ENCODE assay signal across 15 mouse cellular contexts in the genomic region with DNA sequence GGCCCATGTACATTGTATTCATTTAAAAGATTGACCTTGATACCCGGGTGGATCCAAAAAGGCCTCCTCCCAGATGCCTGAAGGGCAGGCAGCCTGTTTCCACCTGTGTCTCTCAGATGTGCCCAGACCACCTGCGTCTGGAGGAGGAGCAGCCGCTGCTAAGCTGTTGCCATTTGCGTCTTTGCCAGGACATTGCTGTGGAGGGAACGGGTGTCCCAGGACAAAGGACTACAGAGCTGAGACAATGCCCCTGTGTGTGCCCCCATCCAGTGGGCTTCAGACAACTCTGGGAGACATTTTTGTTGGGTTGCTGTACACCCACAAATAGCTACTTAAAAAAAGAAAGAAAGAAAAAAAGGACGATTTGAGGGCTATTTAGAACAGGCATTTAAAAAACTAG.
"Had no signal": no experiment of that assay in that cellular context is flagged by ENCODE, and none has a peak within 500 bp of the region (broad histone marks: within the 10 kb centered on the region; RNA-seq: fewer than 3 reads in every experiment).

No protein-coding gene starts in this region.

- DNase-seq: kidney, adult 11 months; kidney, adult 9 months; kidney, postnatal 36 days; lung, adult 2 months; lung, postnatal 36 days; right cerebral cortex, postnatal 14 days; thymus, postnatal 14 days had no signal

- H3K4me1 ChIP-seq: limb, embryonic 10.5 days; liver, embryonic 15.5 days; neural tube, embryonic 15.5 days had no signal

- H3K9ac ChIP-seq: liver, embryonic 15.5 days; midbrain, embryonic 13.5 days; neural tube, embryonic 15.5 days had no signal

- H3K27ac ChIP-seq: kidney, postnatal 0 days; limb, embryonic 10.5 days; liver, embryonic 15.5 days; midbrain, embryonic 13.5 days; neural tube, embryonic 15.5 days had no signal

- H3K9me3 ChIP-seq: limb, embryonic 10.5 days; liver, embryonic 15.5 days; midbrain, embryonic 13.5 days; neural tube, embryonic 15.5 days had no signal

- ATAC-seq: lung, postnatal 0 days; midbrain, embryonic 13.5 days had no signal

- H3K36me3 ChIP-seq: limb, embryonic 10.5 days; liver, embryonic 15.5 days; midbrain, embryonic 13.5 days; neural tube, embryonic 15.5 days had no signal

- H3K4me2 ChIP-seq: liver, embryonic 11.5 days; liver, embryonic 15.5 days; midbrain, embryonic 13.5 days; neural tube, embryonic 15.5 days had no signal

- H3K4me3 ChIP-seq: limb, embryonic 10.5 days; liver, embryonic 15.5 days; midbrain, embryonic 13.5 days; myocyte; neural tube, embryonic 15.5 days had no signal

- H3K27me3 ChIP-seq: midbrain, embryonic 13.5 days; neural tube, embryonic 15.5 days had no signal
